In genomic region chr7:105524222-105524621, GRCm38 (mm10) we compare ENCODE assay signal across 25 mouse cellular contexts.
"Had no signal": no experiment of that assay in that cellular context is flagged by ENCODE, and none has a peak within 500 bp of the region (broad histone marks: within the 10 kb centered on the region; RNA-seq: fewer than 3 reads in every experiment).

No protein-coding gene starts in this region.

- H3K9me3 ChIP-seq: heart, embryonic 13.5 days; heart, embryonic 15.5 days; hindbrain, embryonic 13.5 days; hindbrain, embryonic 15.5 days; limb, embryonic 13.5 days; limb, embryonic 15.5 days; liver, embryonic 12.5 days had no signal

- H3K27ac ChIP-seq: heart, adult 2 months; heart, embryonic 13.5 days; heart, embryonic 15.5 days; hindbrain, embryonic 13.5 days; hindbrain, embryonic 15.5 days; hindbrain, postnatal 0 days; limb, embryonic 13.5 days; limb, embryonic 15.5 days; liver, embryonic 12.5 days; liver, embryonic 14.5 days had no signal

- DNase-seq: gastrocnemius, postnatal 10 days; gastrocnemius, postnatal 25 days; heart, adult 11 months; heart, adult 2 months; heart, postnatal 14 days; heart, postnatal 36 days; kidney, adult 11 months; kidney, adult 2 months; kidney, adult 9 months; kidney, postnatal 10 days; kidney, postnatal 25 days; kidney, postnatal 4 days; layer of hippocampus, adult 9-11 months; layer of hippocampus, postnatal 36 days; left cerebral cortex, postnatal 4 days had no signal

- H3K27me3 ChIP-seq: heart, embryonic 13.5 days; heart, embryonic 15.5 days; hindbrain, embryonic 13.5 days; hindbrain, embryonic 15.5 days; limb, embryonic 13.5 days; limb, embryonic 15.5 days; liver, embryonic 12.5 days had no signal

- H3K9ac ChIP-seq: heart, embryonic 13.5 days; heart, embryonic 15.5 days; hindbrain, embryonic 13.5 days; hindbrain, embryonic 15.5 days; limb, embryonic 13.5 days; limb, embryonic 15.5 days; liver, embryonic 12.5 days; liver, embryonic 14.5 days had no signal

- H3K4me1 ChIP-seq: heart, embryonic 15.5 days; hindbrain, embryonic 13.5 days; hindbrain, embryonic 15.5 days; limb, embryonic 15.5 days; liver, embryonic 12.5 days had no signal

- H3K4me3 ChIP-seq: heart, adult 2 months; heart, embryonic 13.5 days; heart, embryonic 15.5 days; hindbrain, embryonic 13.5 days; hindbrain, embryonic 15.5 days; limb, embryonic 13.5 days; limb, embryonic 15.5 days; liver, embryonic 12.5 days had no signal

- ATAC-seq: hindbrain, postnatal 0 days; liver, embryonic 12.5 days had no signal

- H3K36me3 ChIP-seq: heart, embryonic 13.5 days; heart, embryonic 15.5 days; hindbrain, embryonic 13.5 days; hindbrain, embryonic 15.5 days; limb, embryonic 13.5 days; limb, embryonic 15.5 days; liver, embryonic 12.5 days had no signal

- H3K4me2 ChIP-seq: heart, embryonic 11.5 days; heart, embryonic 13.5 days; heart, embryonic 15.5 days; hindbrain, embryonic 13.5 days; hindbrain, embryonic 15.5 days; limb, embryonic 13.5 days; limb, embryonic 15.5 days; liver, embryonic 12.5 days had no signal
